Mouse (Mus musculus) hindbrain, postnatal 0 days (tissue): ENCODE measurements around the gene Hexim1. TPM values are rescaled to one million over a fixed set of nuclear protein-coding genes. Genes with fewer than 3 reads are reported as not detected.

Experiments
- ATAC-seq: fragments of 200-750 bp; cut with Nextera tagmentation; 2 replicates; pipeline ENCODE4 v1.8.0; 2017; ENCODE audit warnings: mild to moderate bottlenecking, moderate TSS enrichment, moderate library complexity
- DNase-seq: peaks from one replicate; pipeline ENCODE4 v3.0.0-alpha.2; 2015; ENCODE audit warnings: low spot score
- H3K27ac ChIP-seq: fragments of 300-500 bp; sonication (generic); 2 replicates; pipeline ENCODE4 v1.5.1; 2014; ENCODE audit warnings: mild to moderate bottlenecking
- H3K27me3 ChIP-seq: fragments of 300-500 bp; sonication (generic); 2 replicates; pipeline ENCODE4 v1.6.1; 2014; ENCODE audit warnings: low read length, mixed read lengths; ENCODE audit not compliant: insufficient read depth
- H3K36me3 ChIP-seq: fragments of 300-500 bp; sonication (generic); 2 replicates; pipeline ENCODE4 v1.6.1; 2014; ENCODE audit warnings: low read length, mixed read lengths; ENCODE audit not compliant: insufficient read depth
- H3K4me1 ChIP-seq: fragments of 300-500 bp; sonication (generic); 2 replicates; pipeline ENCODE4 v1.6.1; 2014; ENCODE audit warnings: antibody characterized with exemption, low read length, mixed read lengths; ENCODE audit not compliant: insufficient read depth
- H3K4me2 ChIP-seq: fragments of 300-500 bp; sonication (generic); 2 replicates; pipeline ENCODE4 v1.6.1; 2014; ENCODE audit warnings: low read depth, mild to moderate bottlenecking, low read length, moderate library complexity, mixed read lengths
- H3K4me3 ChIP-seq: fragments of 300-500 bp; sonication (generic); 2 replicates; pipeline ENCODE4 v1.5.1; 2014; ENCODE audit warnings: low read length
- H3K9ac ChIP-seq: fragments of 300-500 bp; sonication (generic); replicated peaks from 2 replicates; pipeline ENCODE4 v1.6.1; 2014; ENCODE audit warnings: mild to moderate bottlenecking, low read length, moderate library complexity, mixed read lengths
- H3K9me3 ChIP-seq: fragments of 300-500 bp; sonication (generic); 2 replicates; pipeline ENCODE4 v1.6.1; 2016; ENCODE audit warnings: low read length, mixed read lengths
- CTCF ChIP-seq: IDR thresholded peaks from 2 replicates; pipeline ENCODE4 v1.5.1; 2016; ENCODE audit warnings: antibody characterized with exemption, control low read depth, low read depth
- WGBS: fragments of 180-500 bp; shearing (Covaris S2); extraction: QIAGEN DNeasy Blood & Tissue Kit; methylation state at CpG from one replicate; pipeline ENCODE4 v1.1.7; 2014; 5-methylcytosine and 5-hydroxymethylcytosine counted together
- polyA plus RNA-seq: library from polyadenylated mRNA; unstranded; fragments of >200 nt; fragmentation: Nextera tagmentation; extraction: Ambion mirVana; gene quantifications from 2 replicates; pipeline ENCODE4 v1.2.1, GENCODE M21; 2015
- total RNA-seq: library from RNA; depleted of rRNA; stranded (reverse); fragments of >200 nt; gene quantifications from 2 replicates; pipeline ENCODE4 v1.2.3, GENCODE M21; 2014

The Hexim1 gene
- total and polyA plus RNA-seq, 2 experiments from 2014 or later, result 4.4 to 15.8 TPM

DNA sequence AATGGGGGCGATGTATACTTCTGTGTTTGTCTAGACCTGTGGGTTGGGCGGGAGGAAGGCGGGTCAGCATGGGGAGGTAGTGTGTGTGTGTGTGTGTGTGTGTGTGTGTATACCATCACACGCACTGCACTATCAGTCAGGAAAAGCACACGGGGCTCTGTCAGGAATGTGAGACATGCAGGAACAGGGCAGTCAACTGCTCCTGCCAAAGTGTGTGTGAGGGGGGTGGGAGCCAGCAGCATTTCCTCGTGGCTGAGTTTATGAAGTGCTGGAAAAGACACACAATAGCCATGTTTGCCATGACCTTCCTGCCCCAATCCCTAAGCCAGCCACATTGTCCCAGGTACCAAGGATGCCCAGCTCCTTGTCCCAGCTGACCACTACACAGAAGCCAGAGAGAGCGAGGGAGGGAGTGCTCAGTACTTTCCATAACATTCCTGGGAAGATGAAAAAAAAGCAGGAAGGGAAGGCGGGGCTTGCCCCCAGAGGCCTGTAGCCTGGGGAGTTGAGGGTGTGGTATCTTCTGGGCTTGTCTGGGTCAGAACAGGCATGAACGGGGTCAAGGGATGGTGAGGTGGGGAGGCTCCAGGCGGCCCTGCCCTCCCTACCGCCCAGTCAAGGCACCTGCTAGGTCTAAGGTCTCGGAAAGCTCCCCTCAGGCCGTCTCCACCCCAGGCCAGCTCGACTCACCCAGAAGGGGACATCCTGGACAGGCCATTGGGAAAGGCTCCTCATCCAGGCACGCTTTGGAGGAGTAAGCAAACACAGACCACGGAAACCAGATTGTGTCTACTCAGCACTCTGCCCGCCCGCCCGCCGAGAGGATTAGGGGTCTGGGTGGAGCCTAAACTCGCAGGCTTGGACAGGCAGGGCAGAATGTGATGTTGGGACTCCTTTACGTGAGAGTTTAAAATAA is 18.8 kb upstream of the Hexim1 start:
- H3K4me2 ChIP-seq, result no peak overlapping the region
- 34% methylated on average over 22 of the region's 22 CpGs for WGBS
- no peak for TF ChIP-seq CTCF
- 0 out of 2 replicates have a peak, but pooled peaks cover 3% of the 10 kb centered on the region for H3K27me3 ChIP-seq
- DNase-seq (no peak), ATAC-seq (no peak)
- no peak overlapping the region for H3K27ac ChIP-seq
- H3K4me1 ChIP-seq, result no peaks in the 10 kb centered on the region
- no peaks in the 10 kb centered on the region for H3K36me3 ChIP-seq
- no peak overlapping the region for H3K4me3 ChIP-seq
- no peaks in the 10 kb centered on the region for H3K9me3 ChIP-seq
- H3K9ac ChIP-seq, result no peak overlapping the region

DNA sequence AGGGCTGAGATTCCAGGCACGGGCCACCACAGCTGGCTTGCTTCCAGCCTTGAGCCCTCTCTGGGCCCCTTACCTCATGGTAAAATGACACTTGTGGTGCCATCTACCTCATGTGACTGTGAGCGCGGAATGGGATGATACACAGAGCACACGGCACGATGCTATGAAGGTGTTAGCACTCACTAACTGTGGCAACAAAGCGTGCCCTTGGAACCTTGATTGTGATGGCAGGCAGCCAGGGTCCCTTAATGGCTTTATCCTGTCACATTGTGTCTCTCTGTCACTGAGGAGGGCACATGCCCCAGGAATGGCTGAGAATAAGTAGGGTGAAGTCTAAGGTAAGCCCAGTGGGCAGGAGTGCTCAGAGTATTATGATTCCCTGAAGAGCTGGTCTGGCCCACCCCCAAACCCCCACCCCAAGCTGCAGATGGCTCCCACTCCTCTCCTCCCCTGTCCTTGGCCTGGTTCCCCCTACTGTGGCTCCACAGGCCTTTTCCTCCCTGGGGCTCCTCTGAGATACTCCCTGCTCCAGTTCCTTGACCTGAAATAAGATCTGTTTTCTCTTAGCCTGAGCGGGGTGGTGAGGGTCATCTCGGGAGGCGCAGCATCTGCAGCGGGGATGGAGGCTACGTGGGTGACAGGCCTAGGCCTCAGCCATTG is 17.4 kb upstream of the Hexim1 start:
- no peak overlapping the region for H3K9ac ChIP-seq
- H3K4me2 ChIP-seq, result no peak overlapping the region
- H3K36me3 ChIP-seq, result no peaks in the 10 kb centered on the region
- WGBS, result 59% methylated on average over 11 of the region's 11 CpGs
- ATAC-seq (no peak), DNase-seq (no peak)
- TF ChIP-seq CTCF, result no peak
- no peaks in the 10 kb centered on the region for H3K9me3 ChIP-seq
- no peak overlapping the region for H3K4me3 ChIP-seq
- 0 out of 2 replicates have a peak, but pooled peaks cover 3% of the 10 kb centered on the region for H3K27me3 ChIP-seq
- H3K4me1 ChIP-seq, result no peaks in the 10 kb centered on the region
- H3K27ac ChIP-seq, result no peak overlapping the region

DNA sequence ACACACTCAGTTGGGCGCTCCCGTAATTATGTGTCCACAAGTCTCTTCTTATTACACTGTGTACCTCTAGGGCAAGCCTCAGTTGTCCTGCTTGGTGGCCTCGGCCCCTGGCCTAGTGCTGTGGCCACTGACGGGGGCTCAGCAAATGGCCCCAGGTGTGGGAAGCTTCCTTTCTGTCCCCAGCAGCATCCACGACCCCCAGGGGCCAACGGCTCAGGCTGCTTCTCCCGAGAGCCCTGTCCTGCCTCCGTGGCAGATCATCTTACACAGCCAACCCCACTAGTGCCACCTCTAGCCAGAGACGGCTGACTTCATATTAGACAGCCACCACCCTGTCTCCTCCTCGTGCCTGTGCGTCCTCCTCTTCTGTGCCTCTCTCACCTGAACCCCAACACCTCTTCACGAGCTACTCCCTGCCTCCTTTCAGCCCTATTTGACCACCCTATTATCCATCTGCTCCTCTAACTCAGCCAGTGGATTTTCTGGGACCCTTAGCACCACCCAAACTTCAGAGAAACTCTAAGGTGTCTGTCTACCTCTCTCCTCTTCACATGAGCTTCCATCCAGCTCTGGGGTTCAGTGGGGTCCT is 16.6 kb upstream of the Hexim1 start:
- no peaks in the 10 kb centered on the region for H3K36me3 ChIP-seq
- TF ChIP-seq CTCF, result no peak
- H3K4me3 ChIP-seq, result no peak overlapping the region
- no peaks in the 10 kb centered on the region for H3K9me3 ChIP-seq
- no peak for ATAC-seq
- no peak for DNase-seq
- no peak overlapping the region for H3K9ac ChIP-seq
- H3K27me3 ChIP-seq, result 0 out of 2 replicates have a peak, but pooled peaks cover 3% of the 10 kb centered on the region
- no peaks in the 10 kb centered on the region for H3K4me1 ChIP-seq
- no peak overlapping the region for H3K27ac ChIP-seq
- H3K4me2 ChIP-seq, result no peak overlapping the region
- 60% methylated on average over 12 of the region's 12 CpGs for WGBS

DNA sequence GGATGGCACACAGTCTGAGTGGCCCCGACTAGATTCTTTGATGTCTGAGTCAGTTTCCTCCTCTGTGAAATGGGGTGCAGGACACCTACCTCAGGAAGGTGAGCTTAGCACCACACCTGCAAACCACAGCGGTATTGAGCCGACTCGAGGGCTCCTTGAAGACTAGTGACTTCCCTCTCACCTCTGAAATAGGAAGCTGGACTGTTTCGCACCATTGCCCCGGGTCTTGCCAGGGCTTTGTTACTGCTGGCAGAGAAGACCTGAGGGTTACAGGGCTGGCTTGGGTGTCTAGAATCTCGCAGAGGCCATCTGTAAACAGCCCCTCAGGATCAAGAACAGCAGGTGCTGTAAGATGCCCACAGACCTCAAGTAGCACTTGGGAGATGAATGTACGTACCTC is 15.7 kb upstream of the Hexim1 start:
- no peaks in the 10 kb centered on the region for H3K4me1 ChIP-seq
- DNase-seq (no peak), ATAC-seq (no peak)
- TF ChIP-seq CTCF, result no peak
- no peak overlapping the region for H3K27ac ChIP-seq
- no peak overlapping the region for H3K4me2 ChIP-seq
- 64% methylated on average over 8 of the region's 8 CpGs for WGBS
- no peaks in the 10 kb centered on the region for H3K9me3 ChIP-seq
- H3K36me3 ChIP-seq, result no peaks in the 10 kb centered on the region
- 0 out of 2 replicates have a peak, but pooled peaks cover 3% of the 10 kb centered on the region for H3K27me3 ChIP-seq
- H3K4me3 ChIP-seq, result no peak overlapping the region
- H3K9ac ChIP-seq, result no peak overlapping the region

DNA sequence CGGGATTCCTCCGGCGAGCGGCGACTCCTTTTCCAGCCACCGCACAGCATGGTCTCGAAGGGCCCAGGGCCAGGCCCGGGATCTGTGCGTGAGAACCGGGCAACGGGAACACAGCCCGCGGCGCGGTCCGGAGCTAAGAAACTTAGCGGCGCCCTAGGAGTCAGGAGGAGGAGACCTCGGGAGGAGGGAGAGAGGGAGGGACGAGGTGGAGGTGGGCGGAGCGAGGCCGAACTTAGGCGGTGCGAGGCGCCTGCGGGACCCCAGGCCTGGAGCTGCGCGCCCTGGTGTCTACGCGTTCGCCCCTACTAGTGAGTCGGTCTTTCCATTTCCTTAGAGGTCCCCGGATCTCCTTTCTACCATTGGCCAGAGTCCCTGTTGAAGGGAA is 14.6 kb upstream of the Hexim1 start, which contains the start of the genes Plcd3 and Acbd4:
Gene Plcd3, minus strand, starts transcription at position 178 of the 385 bp plus-strand sequence.
Gene Acbd4, plus strand, starts transcription at position 202 of the 385 bp plus-strand sequence.
- WGBS, result under 1% methylated on average over 34 of the region's 34 CpGs
- Histone ChIP-seq H3K4me2 (peak within 1 kb of the TSS; percentile 87), H3K9me3 (no peaks in the 10 kb centered on the region), H3K4me3 (peak within 1 kb of the TSS; percentile 47), H3K27me3 (0 out of 2 replicates have a peak, but pooled peaks cover 3% of the 10 kb centered on the region), H3K27ac (peak within 1 kb of the TSS; percentile 20; the same call in 1 of the 2 replicates), H3K4me1 (no peaks in the 10 kb centered on the region), H3K36me3 (no peaks in the 10 kb centered on the region), H3K9ac (peak within 1 kb of the TSS; percentile 56)
- peak; percentile 4; the same call in 1 of the 2 replicates for TF ChIP-seq CTCF
- ATAC-seq, result peak; percentile 25; the same call in 1 of the 2 replicates
- peak; percentile 62 for DNase-seq

DNA sequence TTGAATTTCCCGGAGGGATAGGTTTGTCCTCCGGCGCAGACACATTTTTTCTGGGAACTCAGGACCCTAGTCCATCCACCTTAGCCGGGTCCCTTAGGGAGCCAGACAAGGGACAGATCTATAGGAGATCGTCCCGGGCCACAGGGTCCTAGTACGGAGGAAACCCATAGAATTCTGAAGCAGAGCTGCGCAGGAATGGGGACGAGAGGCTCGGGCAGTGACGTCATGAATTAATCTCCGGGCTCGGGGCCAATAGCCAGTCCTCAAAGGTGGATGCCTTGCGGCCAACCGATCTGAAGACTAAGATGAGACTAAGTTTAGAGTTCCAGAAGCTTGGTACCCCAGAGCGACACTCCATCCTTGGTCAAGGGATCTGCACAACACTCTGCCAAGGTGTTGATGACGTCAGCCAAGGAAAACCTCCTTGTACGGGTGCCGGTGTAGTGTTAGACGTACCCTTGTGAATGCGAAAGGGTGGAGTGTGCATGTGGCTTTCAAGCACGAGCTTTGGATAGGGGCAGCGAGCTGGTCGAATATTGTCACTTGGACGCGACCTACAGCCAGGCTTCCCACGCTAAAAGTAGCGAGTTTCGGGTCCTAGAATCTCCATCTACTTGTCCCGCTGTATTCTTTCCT is 14.0 kb upstream of the Hexim1 start:
- H3K9ac ChIP-seq, result peak overlapping the region; percentile 56
- no peaks in the 10 kb centered on the region for H3K4me1 ChIP-seq
- peak overlapping the region; percentile 20; the same call in 1 of the 2 replicates for H3K27ac ChIP-seq
- 0 out of 2 replicates have a peak, but pooled peaks cover 3% of the 10 kb centered on the region for H3K27me3 ChIP-seq
- peak overlapping the region; percentile 47 for H3K4me3 ChIP-seq
- no peak for TF ChIP-seq CTCF
- no peaks in the 10 kb centered on the region for H3K9me3 ChIP-seq
- DNase-seq (peak; percentile 71), ATAC-seq (peak; percentile 22)
- H3K4me2 ChIP-seq, result peak overlapping the region; percentile 87
- whole genome bisulfite sequencing, result 3% methylated on average over 30 of the region's 30 CpGs
- H3K36me3 ChIP-seq, result no peaks in the 10 kb centered on the region
